In genomic region chr5:123393786-123394302, GRCm38 (mm10) we compare ENCODE assay signal across 8 mouse cellular contexts. TPM values are rescaled to one million over a fixed set of nuclear protein-coding genes. Genes with fewer than 3 reads are reported as not detected.
DNase-seq lines count a peak whose midpoint lies in the region; ATAC-seq and TF ChIP-seq lines count a peak whose summit lies in the region.

No protein-coding gene starts in this region.

- TF ChIP-seq RAD21 in CH12.LX (IDR thresholded peaks at IDR 0.05; ENCODE audit: low read depth, low read length): no peak

- WGBS in heart, adult 2 months: 4% methylated on average over 5 of the region's 5 CpGs
- WGBS in forebrain, embryonic 15.5 days: 26% methylated on average over 5 of the region's 5 CpGs
- 18% methylated on average over 5 of the region's 5 CpGs for WGBS in liver, embryonic 13.5 days (ENCODE audit: insufficient replicate concordance)

- peaks cover 14% of the 10 kb centered on the region for H3K4me1 ChIP-seq in heart, adult 2 months (ENCODE audit: control insufficient read depth, insufficient read depth, low read length)
- H3K4me1 ChIP-seq in CH12.LX (ENCODE audit: control insufficient read depth in 1 of 2, insufficient read depth in 2 of 2): peaks cover 4 to 36% of the 10 kb centered on the region in 2 experiments
- peaks cover 45% of the 10 kb centered on the region for H3K4me1 ChIP-seq in forebrain, embryonic 15.5 days
- H3K4me1 ChIP-seq in liver, embryonic 13.5 days (replicated peaks): peaks cover 55% of the 10 kb centered on the region

- dilution Hi-C loops in CH12.LX (cut with MboI; ENCODE audit: extremely low pct_ligation_motif_present, extremely low pct_unique_long_range_greater_than_20kb, low sequenced_read_pairs): no loop called here

- TF ChIP-seq EP300 in heart, adult 2 months (IDR thresholded peaks at IDR 0.05; ENCODE audit: insufficient read depth, low read depth, low read length): no peak
- no peak for TF ChIP-seq EP300 in CH12.LX (IDR thresholded peaks at IDR 0.05; ENCODE audit: low read length)

- H3K36me3 ChIP-seq in heart, adult 2 months (ENCODE audit: control insufficient read depth, insufficient read depth, low read length): peaks cover 21% of the 10 kb centered on the region
- H3K36me3 ChIP-seq in CH12.LX (replicated peaks in 1 of 2; ENCODE audit: control insufficient read depth in 1 of 2, insufficient read depth in 1 of 2, low read length in 1 of 2): no peaks in the 10 kb centered on the region
- no peaks in the 10 kb centered on the region for H3K36me3 ChIP-seq in forebrain, embryonic 15.5 days
- no peaks in the 10 kb centered on the region for H3K36me3 ChIP-seq in liver, embryonic 13.5 days

- no peak overlapping the region; the same call in 1 of the 2 replicates for H3K9ac ChIP-seq in heart, adult 2 months (ENCODE audit: low read depth, low read length)
- peak overlapping the region; percentile 45; the same call in 1 of the 2 replicates for H3K9ac ChIP-seq in CH12.LX (ENCODE audit: insufficient read depth, low read depth)
- H3K9ac ChIP-seq in forebrain, embryonic 15.5 days (replicated peaks): peak overlapping the region; percentile 93; the same call in 1 of the 2 replicates
- peak overlapping the region; percentile 91 for H3K9ac ChIP-seq in liver, embryonic 13.5 days

- no peak for TF ChIP-seq CTCF in heart, adult 2 months (IDR thresholded peaks at IDR 0.05)
- no peak for TF ChIP-seq CTCF in CH12.LX (conservative IDR thresholded peaks at IDR 0.05 in 1 of 2, IDR thresholded peaks at IDR 0.05 in 1 of 2; ENCODE audit: low read depth in 2 of 2, low read length in 2 of 2)

- peak overlapping the region; percentile 94 for H3K27ac ChIP-seq in heart, adult 2 months
- H3K27ac ChIP-seq in CH12.LX (ENCODE audit: insufficient read depth, low read depth): peak overlapping the region; percentile 77
- H3K27ac ChIP-seq in forebrain, embryonic 15.5 days (replicated peaks): peak overlapping the region; percentile 88
- H3K27ac ChIP-seq in liver, embryonic 13.5 days: 0 out of 2 replicates have a peak overlapping the region, but pooled peaks have one; percentile 19

- in situ Hi-C loops in CH12.LX (cut with MboI; ENCODE audit: low pct_ligation_motif_present, low pct_unique_long_range_greater_than_20kb, low sequenced_read_pairs): no loop called here

- no peak; the same call in 1 of the 2 replicates for ATAC-seq in forebrain, embryonic 15.5 days (replicated peaks)
- no peak for ATAC-seq in liver, embryonic 13.5 days (ENCODE audit: low read depth)

- H3K9me3 ChIP-seq in CH12.LX (replicated peaks; ENCODE audit: low read length): no peaks in the 10 kb centered on the region
- no peaks in the 10 kb centered on the region for H3K9me3 ChIP-seq in forebrain, embryonic 15.5 days
- H3K9me3 ChIP-seq in liver, embryonic 13.5 days (replicated peaks): no peaks in the 10 kb centered on the region

- H3K27me3 ChIP-seq in heart, adult 2 months (ENCODE audit: control insufficient read depth, insufficient read depth, low read length): no peaks in the 10 kb centered on the region
- H3K27me3 ChIP-seq in CH12.LX (replicated peaks): no peaks in the 10 kb centered on the region
- no peaks in the 10 kb centered on the region for H3K27me3 ChIP-seq in forebrain, embryonic 15.5 days
- H3K27me3 ChIP-seq in liver, embryonic 13.5 days: no peaks in the 10 kb centered on the region

- no peak for TF ChIP-seq POLR2A in heart, adult 2 months (IDR thresholded peaks at IDR 0.05; ENCODE audit: insufficient read depth, low read depth, low read length)
- no peak for TF ChIP-seq POLR2A in CH12.LX (IDR thresholded peaks at IDR 0.05; ENCODE audit: low read depth, low read length)

- intact Hi-C loops in heart, adult 2 months (cut with DNase I): loop anchor here (1.0 to 2.0 kb wide), 3 partner anchors 17 to 42 kb away; no protein-coding TSS in a partner anchor

- H3K4me2 ChIP-seq in CH12.LX (ENCODE audit: insufficient read depth, low read depth, poor library complexity, severe bottlenecking): peak overlapping the region; percentile 84
- peak overlapping the region; percentile 68 for H3K4me2 ChIP-seq in forebrain, embryonic 15.5 days (replicated peaks)
- H3K4me2 ChIP-seq in liver, embryonic 13.5 days: peak overlapping the region; percentile 100

- no peak for DNase-seq in heart, adult 2 months
- no peak for DNase-seq in heart, adult 9 months (ENCODE audit: low spot score in 2 of 2)
- DNase-seq in CH12.LX (ENCODE audit: extremely low read depth): no peak
- no peak for DNase-seq in liver, embryonic 13.5 days
- no peak for DNase-seq in frontal cortex, postnatal 10 days (ENCODE audit: low spot score in 2 of 2)
- DNase-seq in gastrocnemius, adult 8-10 months (ENCODE audit: low spot score in 2 of 2): no peak
- DNase-seq in left cerebral cortex, adult 8-10 months (ENCODE audit: low spot score in 2 of 2): no peak

- H3K79me2 ChIP-seq in heart, adult 2 months (replicated peaks; ENCODE audit: control insufficient read depth, insufficient read depth, low read length): peaks cover 5% of the 10 kb centered on the region
- H3K79me2 ChIP-seq in CH12.LX (replicated peaks; ENCODE audit: control insufficient read depth, extremely low read depth, insufficient read depth, poor library complexity, severe bottlenecking): peaks cover 36% of the 10 kb centered on the region

- H3K4me3 ChIP-seq in heart, adult 2 months: peak overlapping the region; percentile 90
- H3K4me3 ChIP-seq in CH12.LX (replicated peaks in 1 of 3; ENCODE audit: low read depth in 2 of 3, low read length in 2 of 3, poor library complexity in 1 of 3): peak overlapping the region; percentile 34 to 95 (median 49)
- peak overlapping the region; percentile 87 for H3K4me3 ChIP-seq in forebrain, embryonic 15.5 days
- H3K4me3 ChIP-seq in liver, embryonic 13.5 days (replicated peaks): peak overlapping the region; percentile 85

TF ChIP-seq in CH12.LX, 34 proteins besides CTCF, POLR2A, EP300 and RAD21:
- TF ChIP-seq ZMIZ1 (IDR thresholded peaks at IDR 0.05; ENCODE audit: low read depth, low read length) (no peak), E2F4 (IDR thresholded peaks at IDR 0.05; ENCODE audit: insufficient replicate concordance, low read depth, low read length) (no peak), MEF2A (IDR thresholded peaks at IDR 0.05; ENCODE audit: borderline replicate concordance, low read depth, low read length) (peak; percentile 10; the same call in 1 of the 2 replicates), MYC (IDR thresholded peaks at IDR 0.05; ENCODE audit: low read depth, low read length) (no peak), MAX (IDR thresholded peaks at IDR 0.05; ENCODE audit: low read length) (no peak), ETS1 (conservative IDR thresholded peaks at IDR 0.05; ENCODE audit: low read depth, low read length) (no peak), CHD2 (IDR thresholded peaks at IDR 0.05; ENCODE audit: low read length) (0 out of 2 replicates have a peak, but pooled peaks have one; percentile 16)

RNA-seq across cellular contexts. Expression of gene Mlxip, which starts 0.8 kb away (rescaled TPM):
- 10 to 100 TPM; 27.8 to 27.9 TPM for total RNA-seq in heart, adult 2 months (2021)
- 34.3 and 45.4 TPM in 2 replicates for polyA plus RNA-seq in heart, adult 2 months (2012; rRNA removed)
- total RNA-seq in CH12.LX (2012; rRNA removed) (5.8 and 7.4 TPM in 2 replicates), CH12.LX (2014; rRNA removed) (4.3 and 4.4 TPM in 2 replicates)
- 15.4 and 17.9 TPM in 2 replicates for polyA plus RNA-seq in CH12.LX (2012; ENCODE audit: insufficient read length, low read depth)
- polyA plus RNA-seq in forebrain, embryonic 15.5 days (2015; fragmentation: Nextera tagmentation; extraction: Ambion mirVana): 16.9 and 17.0 TPM in 2 replicates
- 3.2 and 3.6 TPM in 2 replicates for polyA plus RNA-seq in liver, embryonic 13.5 days (2015; fragmentation: Nextera tagmentation; extraction: Ambion mirVana)
- 10 to 100 TPM; 62.2 to 81.0 (median 63.8) TPM for total RNA-seq in gastrocnemius, adult 8-10 months (2022)
- 10 to 100 TPM; 12.7 to 16.3 (median 14.7) TPM for total RNA-seq in left cerebral cortex, adult 8-10 months (2022)

RNA-seq across cellular contexts. Expression of gene Bcl7a, which starts 50.2 kb away (rescaled TPM):
- total RNA-seq in heart, adult 2 months (2021): 10 to 100 TPM in 1 of 2 experiments, 1 to 10 TPM in 1; 9.2 to 10.3 TPM
- polyA plus RNA-seq in heart, adult 2 months (2012; rRNA removed): 6.3 and 8.3 TPM in 2 replicates
- 3.6 and 4.3 TPM in 2 replicates for total RNA-seq in CH12.LX (2012; rRNA removed)
- total RNA-seq in CH12.LX (2014; rRNA removed): 1.9 and 2.3 TPM in 2 replicates
- 6.3 and 7.2 TPM in 2 replicates for polyA plus RNA-seq in CH12.LX (2012; ENCODE audit: insufficient read length, low read depth)
- polyA plus RNA-seq in forebrain, embryonic 15.5 days (2015; fragmentation: Nextera tagmentation; extraction: Ambion mirVana): 80.6 and 89.3 TPM in 2 replicates
- polyA plus RNA-seq in liver, embryonic 13.5 days (2015; fragmentation: Nextera tagmentation; extraction: Ambion mirVana): 6.6 and 7.9 TPM in 2 replicates
- 1 to 10 TPM; 7.3 to 9.6 (median 7.9) TPM for total RNA-seq in gastrocnemius, adult 8-10 months (2022)
- total RNA-seq in left cerebral cortex, adult 8-10 months (2022): 10 to 100 TPM; 62.3 to 67.1 (median 64.6) TPM

Comparison
In these comparisons a context has a peak if more than half of its experiments do, and no peak if none do; other contexts are left out.
1. H3K27ac ChIP-seq: peak in every context shown above with its lines; median percentile 94 in heart, adult 2 months; 88 in forebrain, embryonic 15.5 days; 77 in CH12.LX; 19 in liver, embryonic 13.5 days.
2. RNA of gene Bcl7a, which starts 50.2 kb away (total RNA-seq): 62.3 to 67.1 TPM in left cerebral cortex, adult 8-10 months; 9.2 to 10.3 TPM in heart, adult 2 months, 7.3 to 9.6 TPM in gastrocnemius, adult 8-10 months and 1.9 to 4.3 TPM in CH12.LX; every median in the first group is over 4 times any median in the second.
3. Peak in every context shown above with its lines, with median percentiles within 50 percentile points of each other: H3K4me3 ChIP-seq and H3K4me2 ChIP-seq.